Mouse (Mus musculus) inflammation-experienced regulatory T-cells (primary cell): ENCODE results near the gene Olfr1202. TPM values are rescaled to one million over a fixed set of nuclear protein-coding genes. Genes with fewer than 3 reads are reported as not detected.

ENCODE experiments used
- polyA plus RNA-seq, 2 experiments: library from polyadenylated mRNA; unstranded; fragments of 100-300 nt; shearing (Covaris generic); gene quantifications; one replicate each; pipeline ENCODE4 v1.2.1; 2017

The Olfr1202 gene
- polyA plus RNA-seq: under 1 TPM in 1 of 2 experiments, not detected in 1; 0.04 TPM

DNA sequence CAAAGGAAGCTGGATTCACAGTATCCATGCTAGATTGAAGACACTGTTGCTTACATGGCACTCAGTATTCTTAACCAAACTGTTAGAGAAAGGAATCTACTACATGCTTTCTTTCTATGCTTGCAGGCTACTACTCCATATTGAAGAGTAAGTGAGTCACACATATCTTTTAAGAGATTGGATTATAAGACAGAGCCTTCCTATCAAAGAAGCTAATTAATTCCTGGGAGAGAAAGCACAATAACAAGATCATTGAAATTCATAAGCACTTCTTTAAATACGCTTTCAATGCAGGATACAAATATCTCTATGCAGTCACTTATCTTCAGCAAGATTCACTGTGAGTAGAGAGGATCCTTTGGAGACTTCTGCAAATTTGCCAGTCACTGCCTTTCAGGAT is at the start of gene Olfr1202:
Gene Olfr1202 (plus strand): TSS at position 301 of the 400 bp plus-strand sequence.

DNA sequence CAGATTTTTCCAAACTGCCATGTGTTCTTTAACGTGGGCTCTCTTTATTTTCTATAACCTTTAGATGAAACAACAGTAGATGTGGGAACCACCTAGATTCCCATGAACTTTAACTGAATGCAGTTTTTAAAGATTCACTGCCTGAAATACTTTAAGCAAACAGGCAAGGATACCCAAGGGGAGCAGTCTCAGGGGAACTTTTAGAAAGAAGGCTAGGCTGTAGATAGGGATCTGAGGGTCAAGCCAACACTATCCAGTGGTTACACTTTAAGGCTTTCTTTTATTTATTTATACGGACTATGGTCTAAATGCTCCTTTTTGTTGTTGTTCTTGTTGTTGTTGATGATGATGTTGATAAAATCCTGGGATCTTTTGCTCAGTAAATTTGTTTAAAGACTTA is 43.9 kb upstream of the Olfr1202 start, which contains the start of gene Olfr1200:
Gene Olfr1200 (minus strand): TSS at position 101 of the 400 bp plus-strand sequence.

DNA sequence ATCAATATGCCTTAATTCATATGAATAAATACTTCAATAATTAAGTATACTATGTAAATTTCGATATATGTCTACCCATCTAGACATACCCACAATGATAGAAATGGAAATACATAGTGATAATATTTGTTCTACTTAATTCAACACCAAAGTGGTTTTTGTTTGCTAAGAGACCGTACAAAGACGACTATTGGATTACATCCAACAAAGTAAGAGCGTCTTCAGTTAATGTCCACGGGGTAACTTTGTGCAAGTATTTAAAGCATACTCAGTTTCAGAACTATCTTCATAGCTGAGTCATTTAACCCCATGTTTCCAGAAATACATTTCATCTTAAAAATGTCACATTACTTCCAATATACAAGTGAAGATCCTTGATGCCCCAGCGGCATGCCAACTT is 21.6 kb upstream of the Olfr1202 start, which contains the start of gene Olfr1201:
Gene Olfr1201 (plus strand): TSS at position 301 of the 400 bp plus-strand sequence.

DNA sequence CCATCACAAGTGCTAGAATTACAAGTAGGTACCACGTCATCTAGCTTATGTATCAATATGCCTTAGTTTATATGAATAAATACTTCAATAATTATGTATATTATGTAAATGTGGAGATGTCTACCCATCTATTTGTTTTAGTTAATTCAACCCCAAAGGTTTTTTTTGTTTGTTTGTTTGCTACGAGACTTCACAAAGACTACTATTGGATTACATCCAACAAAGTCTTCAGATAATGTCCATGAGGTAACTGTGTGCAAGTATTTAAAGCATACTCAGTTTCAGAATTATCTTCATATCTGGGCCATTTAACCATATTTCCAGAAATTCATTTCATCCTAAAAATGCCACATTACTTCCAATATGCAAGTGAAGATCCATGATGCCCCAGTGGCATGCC is 15.1 kb downstream of the Olfr1202 start, which contains the start of gene Olfr1205:
Gene Olfr1205 (plus strand): TSS at position 301 of the 400 bp plus-strand sequence.

DNA sequence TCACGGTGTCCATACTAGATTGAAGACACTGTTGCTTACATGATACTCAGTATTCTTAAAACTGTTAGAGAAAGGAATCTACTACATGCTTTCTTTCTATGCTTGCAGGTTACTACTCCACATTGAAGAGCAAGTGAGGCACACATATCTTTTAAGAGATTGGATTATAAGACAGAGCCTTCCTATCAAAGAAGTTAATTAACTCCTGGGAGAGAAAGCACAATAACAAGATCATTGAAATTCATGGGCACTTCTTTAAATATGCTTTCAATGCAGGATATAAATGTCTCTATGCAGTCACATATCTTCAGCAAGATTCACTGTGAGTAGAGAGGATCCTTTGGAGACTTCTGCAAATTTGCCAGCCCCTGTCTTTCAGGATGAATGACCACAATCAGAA is 34.7 kb downstream of the Olfr1202 start, which contains the start of gene Olfr1204:
Gene Olfr1204 (plus strand): TSS at position 301 of the 400 bp plus-strand sequence.

DNA sequence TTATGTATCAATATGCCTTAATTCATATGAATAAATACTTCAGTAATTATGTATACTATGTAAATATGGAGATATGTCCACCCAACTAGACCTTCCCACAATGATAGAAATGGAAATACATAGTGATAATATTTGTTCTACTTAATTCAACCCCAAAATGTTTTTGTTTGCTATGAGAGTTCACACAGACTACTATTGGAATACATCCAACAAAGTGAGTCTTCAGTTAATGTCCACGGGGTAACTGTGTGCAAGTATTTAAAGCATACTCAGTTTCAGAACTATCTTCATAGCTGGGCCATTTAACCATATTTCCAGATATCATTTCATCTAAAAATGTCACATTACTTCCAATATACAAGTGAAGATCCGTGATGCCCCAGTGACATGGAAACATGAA is 48.6 kb downstream of the Olfr1202 start, which contains the start of gene Olfr1206:
Gene Olfr1206 (plus strand): TSS at position 301 of the 400 bp plus-strand sequence.

Other genes starting within 250 kb of the Olfr1202 start
- gene Olfr1189, start 228.0 kb upstream of the Olfr1202 start, polyA plus RNA-seq: not detected
- under 1 TPM in 1 of 2 experiments, not detected in 1; 0.34 TPM for gene Olfr1191-ps1, start 174.0 kb upstream of the Olfr1202 start, polyA plus RNA-seq
- gene Olfr1192-ps1, start 166.0 kb upstream of the Olfr1202 start, polyA plus RNA-seq: under 1 TPM in 1 of 2 experiments, not detected in 1; 0.21 TPM
- under 1 TPM; 0.16 to 0.23 TPM for gene Olfr1193, start 138.9 kb upstream of the Olfr1202 start, polyA plus RNA-seq
- under 1 TPM; 0.28 to 0.33 TPM for gene Olfr1195, start 125.3 kb upstream of the Olfr1202 start, polyA plus RNA-seq
- not detected for gene Olfr1196, start 109.9 kb upstream of the Olfr1202 start, polyA plus RNA-seq
- 1 to 10 TPM in 1 of 2 experiments, not detected in 1; 1.5 TPM for gene Olfr1197, start 82.1 kb upstream of the Olfr1202 start, polyA plus RNA-seq
- gene Olfr1198, start 63.1 kb upstream of the Olfr1202 start, polyA plus RNA-seq: under 1 TPM in 1 of 2 experiments, not detected in 1; 0.12 TPM
- not detected for gene Olfr1199, start 54.0 kb upstream of the Olfr1202 start, polyA plus RNA-seq
- not detected for gene Olfr1200, start 44.0 kb upstream of the Olfr1202 start, polyA plus RNA-seq
- gene Olfr1201, start 21.5 kb upstream of the Olfr1202 start, polyA plus RNA-seq: not detected
- gene Olfr1205, start 15.2 kb downstream of the Olfr1202 start, polyA plus RNA-seq: 1 to 10 TPM in 1 of 2 experiments, under 1 TPM in 1; 0.17 to 1.2 TPM
- gene Olfr1204, start 34.8 kb downstream of the Olfr1202 start, polyA plus RNA-seq: under 1 TPM in 1 of 2 experiments, not detected in 1; 0.06 TPM
- under 1 TPM in 1 of 2 experiments, not detected in 1; 0.61 TPM for gene Olfr1206, start 48.7 kb downstream of the Olfr1202 start, polyA plus RNA-seq
- gene Olfr1208, start 87.8 kb downstream of the Olfr1202 start, polyA plus RNA-seq: 1 to 10 TPM in 1 of 2 experiments, not detected in 1; 1.9 TPM
- gene Olfr1209, start 100.7 kb downstream of the Olfr1202 start, polyA plus RNA-seq: under 1 TPM; 0.04 to 0.37 TPM
- gene Olfr1211, start 123.6 kb downstream of the Olfr1202 start, polyA plus RNA-seq: not detected
- gene Olfr1212, start 139.5 kb downstream of the Olfr1202 start, polyA plus RNA-seq: under 1 TPM in 1 of 2 experiments, not detected in 1; 0.16 TPM
- not detected for gene Gm13762, start 165.8 kb downstream of the Olfr1202 start, polyA plus RNA-seq
- gene Olfr1214, start 178.2 kb downstream of the Olfr1202 start, polyA plus RNA-seq: under 1 TPM in 1 of 2 experiments, not detected in 1; 0.23 TPM
- gene Olfr1215, start 192.5 kb downstream of the Olfr1202 start, polyA plus RNA-seq: under 1 TPM; 0.49 to 0.53 TPM
- not detected for gene Olfr1216, start 203.8 kb downstream of the Olfr1202 start, polyA plus RNA-seq
- under 1 TPM; 0.07 to 0.11 TPM for gene Olfr1217, start 217.6 kb downstream of the Olfr1202 start, polyA plus RNA-seq
- not detected for gene Olfr1218, start 246.7 kb downstream of the Olfr1202 start, polyA plus RNA-seq